Mouse (Mus musculus): ENCODE measurements around the gene Rita1.

Rita1 gene

GRCm38 (mm10) chr5:120612442-120612821 lies at the start of gene Rita1, which contains the start of gene Ddx54:
TSS of gene Rita1 (minus strand) at chr5:120612589.
TSS of gene Ddx54 (plus strand) at chr5:120612739.
- DNase-seq (ENCODE audit: low spot score in 2 of 2), result peak; percentile 98

DNA sequence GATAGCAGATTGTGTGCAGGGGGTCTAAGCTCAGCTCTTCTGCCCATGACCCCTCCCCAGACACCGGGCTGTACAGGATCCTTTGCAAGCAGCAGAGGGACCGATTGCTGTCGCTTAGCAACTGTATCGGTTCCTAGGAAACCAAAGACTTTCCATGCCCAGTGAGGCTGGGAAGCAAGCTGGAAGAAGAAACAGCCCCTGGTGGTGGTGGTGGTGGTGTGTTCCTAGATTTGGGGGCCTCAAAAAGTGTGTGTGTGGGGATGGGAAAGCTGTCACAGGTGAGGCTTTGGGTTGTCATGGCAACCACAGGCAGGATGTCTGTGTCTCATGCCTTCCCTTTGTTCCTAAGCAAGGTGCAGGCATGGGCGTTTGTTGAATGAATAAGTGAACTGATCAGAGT lies 48.4 kb upstream of the Rita1 start:
- no peak for DNase-seq (ENCODE audit: low spot score in 2 of 2)

GRCm38 (mm10) chr5:120656281-120656751 lies 43.9 kb upstream of the Rita1 start:
- no peak for DNase-seq (ENCODE audit: low spot score in 2 of 2)

DNA sequence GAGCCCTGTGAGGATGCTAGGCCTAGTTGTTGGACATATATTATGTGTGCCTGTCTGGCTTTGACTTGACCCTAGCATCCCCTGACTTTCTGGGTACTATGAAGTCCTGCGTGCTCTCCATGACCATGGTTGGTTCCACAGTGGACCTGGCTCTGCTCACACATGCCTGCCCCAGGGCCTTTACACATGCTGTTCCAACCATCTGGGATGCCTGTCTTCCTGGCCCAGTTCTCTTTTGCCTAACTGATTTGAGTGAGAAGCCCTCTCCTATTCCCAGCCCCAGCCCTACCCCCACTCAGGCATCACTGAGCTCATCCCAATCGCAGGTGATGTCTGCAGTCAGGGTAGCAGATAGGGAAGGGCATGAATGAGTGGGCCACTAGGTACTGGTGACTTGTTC lies 41.5 kb upstream of the Rita1 start:
- no peak for DNase-seq (ENCODE audit: low spot score in 2 of 2)

DNA sequence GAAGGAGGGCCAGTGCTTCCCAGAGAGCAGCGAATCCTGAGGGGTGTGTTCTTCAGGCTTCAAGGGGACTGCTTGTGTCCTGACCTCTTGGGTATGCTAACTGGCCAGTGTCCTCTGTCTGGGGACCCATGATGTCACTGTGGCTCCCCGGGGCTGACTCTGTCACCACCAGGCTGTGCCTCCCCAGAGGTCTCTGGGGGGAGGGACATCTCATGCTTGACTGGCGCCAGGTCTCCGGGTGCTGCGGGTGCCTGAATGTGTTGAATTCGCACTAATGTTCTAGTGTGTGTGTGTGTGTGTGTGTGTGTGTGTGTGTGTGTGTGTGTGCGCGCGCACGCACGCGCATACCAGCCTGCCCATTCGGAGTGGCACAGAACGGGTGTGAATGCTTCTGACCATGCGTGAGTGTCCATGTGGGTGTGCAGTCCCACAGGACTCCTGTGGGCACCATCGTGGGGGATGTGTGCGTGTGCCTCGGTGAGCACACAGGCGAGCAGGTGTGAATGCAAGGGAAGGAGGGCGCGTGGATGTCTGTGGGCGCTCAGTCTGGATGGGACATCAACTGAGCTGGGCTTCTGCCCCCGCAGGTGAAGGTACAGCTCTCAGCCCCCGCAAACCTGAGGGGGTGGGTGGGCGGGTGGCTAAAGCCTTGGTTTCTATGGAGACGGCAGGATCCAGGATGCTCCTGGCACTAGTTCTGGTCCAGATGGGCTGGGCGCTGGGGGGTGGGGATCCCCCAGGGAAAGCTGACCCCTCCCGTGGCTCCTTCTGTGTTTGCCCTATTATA lies 40.7 kb upstream of the Rita1 start:
- DNase-seq (ENCODE audit: low spot score in 2 of 2), result no peak

GRCm38 (mm10) chr5:120651230-120651629 lies 38.8 kb upstream of the Rita1 start:
- no peak for DNase-seq (ENCODE audit: low spot score in 2 of 2)

DNA sequence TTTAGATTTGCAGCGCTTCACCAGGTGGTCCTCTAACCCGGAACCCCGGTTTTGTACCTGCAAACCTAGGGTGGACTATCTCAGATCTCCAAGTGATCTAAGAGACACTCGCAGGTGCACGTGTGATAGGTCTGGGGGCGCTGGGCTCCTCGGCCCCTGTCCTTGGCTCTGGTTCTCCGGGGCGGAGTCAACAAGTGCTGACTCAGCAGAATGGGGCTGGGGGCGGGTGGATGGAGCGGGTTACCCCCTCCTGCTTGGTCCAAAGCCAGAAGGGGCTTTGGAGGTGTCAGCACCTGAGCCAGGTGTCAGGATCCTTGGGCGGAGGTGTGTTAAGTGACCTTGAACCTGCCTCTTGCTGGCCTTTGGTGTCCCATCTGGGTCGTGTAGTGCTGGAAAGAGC lies 37.5 kb upstream of the Rita1 start:
- DNase-seq (ENCODE audit: low spot score in 2 of 2), result peak in 1 of 2 experiments; percentile 31

DNA sequence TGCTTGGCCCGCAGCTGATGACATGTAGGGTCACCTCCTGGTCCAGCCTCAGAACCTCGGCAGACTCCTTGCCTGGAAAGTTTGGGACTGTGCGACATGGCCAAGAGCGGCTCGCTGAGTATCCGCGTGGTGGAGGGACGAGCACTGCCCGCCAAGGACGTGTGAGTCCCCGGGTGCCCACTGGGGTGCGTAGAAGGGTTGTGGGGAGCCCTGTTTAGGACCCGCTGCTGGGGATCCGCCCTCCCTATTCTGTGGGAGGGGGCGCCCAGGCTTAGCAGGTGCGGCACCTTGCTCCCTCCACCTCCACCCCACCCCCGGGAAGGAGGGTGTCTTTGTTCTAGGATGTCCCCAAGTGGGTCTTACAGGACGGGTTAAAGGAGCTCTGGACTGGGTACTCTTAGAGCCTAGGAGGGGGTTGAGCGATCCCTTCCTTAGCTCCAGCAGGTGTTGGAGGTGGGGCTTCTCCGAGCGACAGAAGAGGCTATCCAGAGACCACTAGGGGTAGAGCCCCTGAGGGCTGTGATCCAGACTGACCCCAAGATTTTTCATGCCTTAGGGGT lies 37.1 kb upstream of the Rita1 start:
- peak; percentile 57 to 62 for DNase-seq (ENCODE audit: low spot score in 2 of 2)

DNA sequence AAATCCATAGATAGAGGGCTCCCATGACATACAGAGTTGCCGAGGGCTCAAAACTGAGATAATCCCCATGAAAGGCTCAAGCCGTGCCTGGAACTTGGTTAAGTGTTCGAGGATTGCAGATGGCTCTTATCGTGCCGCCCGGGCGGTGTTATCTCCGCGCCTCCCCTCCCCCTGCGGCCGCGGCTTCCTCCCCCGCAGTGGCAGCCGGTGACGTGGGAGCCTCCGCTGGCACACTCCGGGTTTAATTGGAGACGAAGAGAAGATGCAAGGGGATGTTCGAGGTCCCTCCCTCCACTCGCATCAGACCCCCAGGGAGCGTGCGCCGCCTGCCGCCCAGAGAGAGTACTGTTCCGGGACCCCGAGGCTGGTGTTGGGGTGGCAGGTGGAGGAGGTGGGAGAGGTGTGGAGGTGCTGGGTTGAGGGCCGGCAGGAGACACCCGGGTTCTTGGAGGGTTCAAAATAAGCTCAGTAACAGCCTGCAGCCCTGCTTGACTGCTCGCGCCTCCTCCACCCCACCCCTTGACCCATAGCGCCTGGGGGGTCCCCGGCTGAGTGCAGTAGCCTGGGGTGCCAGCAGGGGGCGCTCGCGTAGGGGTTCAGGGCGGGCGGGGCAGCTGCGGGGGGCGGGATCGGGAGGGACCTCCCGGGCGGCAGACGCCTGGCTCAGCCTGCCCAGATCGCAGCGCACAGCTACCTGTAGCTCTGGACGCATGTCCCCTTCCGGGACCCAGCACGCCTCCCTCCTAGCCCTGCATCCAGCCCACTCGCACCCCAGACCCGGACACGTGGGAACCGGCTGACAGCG lies 36.4 kb upstream of the Rita1 start, which contains the start of gene Rasal1:
Gene Rasal1, plus strand, starts transcription at position 244 of the 805 bp plus-strand sequence.
- peak; percentile 93 for DNase-seq (ENCODE audit: low spot score in 2 of 2)

DNA sequence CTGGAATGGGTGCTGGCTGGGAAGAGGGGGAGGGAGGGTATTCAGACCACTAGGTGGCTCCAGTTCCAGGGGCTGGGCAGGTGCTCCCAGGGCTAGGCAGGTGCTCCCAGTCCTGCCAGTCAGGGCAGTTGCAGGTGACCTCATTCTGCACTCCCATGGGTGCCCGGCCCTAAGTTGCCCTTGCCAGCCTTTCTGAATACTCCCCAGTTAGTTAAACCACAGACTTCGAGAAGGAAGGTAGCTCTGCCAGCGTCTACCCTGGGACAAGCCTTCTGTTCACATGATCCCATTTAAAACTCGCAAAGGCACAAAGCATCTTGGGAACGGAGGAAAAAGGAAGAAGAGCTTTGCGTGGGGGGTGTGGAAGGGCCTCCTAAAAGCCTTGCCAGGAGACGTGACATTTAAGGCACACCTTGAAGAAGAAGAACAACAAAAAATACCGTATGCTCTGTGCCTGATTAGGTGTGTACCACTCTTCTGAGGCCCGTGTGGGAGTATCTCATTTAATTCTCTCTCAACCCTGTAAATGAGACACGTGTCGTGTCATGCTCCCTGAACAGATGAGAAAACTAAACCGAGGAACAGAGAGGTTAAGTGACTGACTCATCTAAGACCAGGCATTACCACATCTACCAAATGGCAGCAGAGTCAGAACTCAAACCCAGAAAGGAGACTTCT lies 35.6 kb upstream of the Rita1 start:
- DNase-seq (ENCODE audit: low spot score in 2 of 2), result peak; percentile 40 to 42

DNA sequence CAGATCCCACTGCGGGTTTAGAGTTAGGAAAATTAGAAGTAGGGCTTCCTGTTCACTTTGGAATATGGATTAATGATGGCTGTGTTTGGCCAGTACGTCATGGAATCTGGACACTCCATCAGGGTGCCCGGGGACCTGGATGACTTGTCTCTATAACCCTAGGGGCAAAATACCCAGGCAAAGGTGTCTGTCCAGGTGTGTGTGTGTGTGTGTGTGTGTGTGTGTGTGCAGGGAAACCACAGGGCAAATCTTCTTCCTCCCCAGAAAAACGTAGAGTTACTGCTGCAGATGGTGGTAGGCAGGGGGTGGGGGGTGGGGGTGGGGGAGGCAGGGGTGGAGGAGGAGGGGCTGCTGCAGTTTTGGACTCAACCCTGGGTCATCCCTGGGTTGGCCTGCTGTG lies 35.0 kb upstream of the Rita1 start:
- DNase-seq (ENCODE audit: low spot score in 2 of 2), result no peak

GRCm38 (mm10) chr5:120645851-120646250 lies 33.5 kb upstream of the Rita1 start:
- no peak for DNase-seq (ENCODE audit: low spot score in 2 of 2)

DNA sequence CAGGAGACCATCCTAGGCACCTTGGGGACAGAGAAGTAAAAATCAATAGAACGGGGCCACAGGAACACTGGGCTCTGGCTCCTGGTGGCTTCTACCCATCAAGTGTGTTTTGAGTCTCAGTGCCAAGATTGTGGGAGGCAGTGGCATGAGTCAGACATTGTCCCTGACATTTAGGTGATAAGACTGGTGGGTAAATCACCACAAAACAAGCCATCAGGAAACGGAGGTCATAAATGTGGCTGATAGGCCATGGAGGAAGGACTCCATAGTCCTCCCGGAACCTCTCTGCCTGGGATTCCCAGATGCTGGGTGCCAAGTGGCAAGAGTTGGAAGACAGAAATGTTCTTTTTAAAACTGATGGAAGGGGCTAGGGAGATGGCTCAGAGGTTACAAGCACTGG lies 31.8 kb upstream of the Rita1 start:
- DNase-seq (ENCODE audit: low spot score in 2 of 2), result no peak

DNA sequence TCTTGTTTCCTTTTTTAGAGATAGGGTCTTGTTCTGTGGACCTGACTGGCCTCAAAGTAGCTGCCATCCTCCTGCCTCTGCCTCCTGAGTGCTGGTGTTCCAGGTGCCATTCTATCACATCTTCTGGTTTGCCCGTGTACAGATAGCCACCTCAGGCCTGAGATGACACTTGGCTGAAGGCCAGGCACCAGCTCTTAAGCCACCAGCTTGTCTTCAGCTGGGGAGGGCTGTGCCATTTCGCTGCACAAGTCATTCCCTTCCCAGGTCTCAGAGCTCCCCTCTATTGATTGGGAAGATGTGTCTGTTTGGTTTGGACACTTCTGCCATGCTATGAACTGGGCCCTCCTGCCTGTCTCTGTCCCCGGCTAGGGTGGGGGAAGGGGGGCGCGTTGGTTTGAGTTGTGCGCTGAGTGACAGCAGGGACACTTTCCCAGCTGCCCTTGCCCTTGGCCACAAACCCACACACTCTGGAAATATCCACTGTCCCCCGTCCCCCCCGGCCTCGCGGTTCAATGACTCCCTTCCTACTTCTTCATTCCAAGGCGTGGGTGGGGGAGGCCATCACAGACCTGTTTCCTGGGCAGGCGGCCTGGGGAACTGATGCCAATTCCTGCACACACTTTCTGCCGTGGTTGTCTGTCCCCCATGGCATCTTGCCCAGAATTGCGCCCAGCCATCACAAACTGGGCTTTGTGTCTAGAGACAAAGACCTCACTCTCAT lies 31.1 kb upstream of the Rita1 start:
- no peak for DNase-seq (ENCODE audit: low spot score in 2 of 2)

- DNase-seq (ENCODE audit: low spot score in 2 of 2), result no peak
Measured at GRCm38 (mm10) chr5:120640094-120640493, 27.7 kb upstream of the Rita1 start.

DNA sequence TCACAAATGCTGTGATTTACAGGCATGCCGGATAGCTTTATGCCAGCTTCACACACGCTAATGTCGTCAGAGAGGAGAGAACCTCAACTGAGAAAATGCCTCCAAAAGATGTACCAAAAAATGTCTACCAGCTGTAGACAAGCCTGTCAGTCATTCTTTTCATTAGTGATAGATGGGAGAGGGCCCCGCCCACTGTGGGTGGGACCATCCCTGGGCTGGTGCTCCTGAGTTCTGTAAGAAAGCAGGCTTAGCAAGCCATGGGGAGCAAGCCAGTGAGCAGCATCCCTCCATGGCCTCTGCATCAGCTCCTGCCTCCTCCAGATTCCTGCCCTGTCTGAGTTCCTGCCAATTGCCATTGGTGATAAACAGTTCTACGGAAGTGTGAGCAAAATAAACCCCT lies 23.2 kb upstream of the Rita1 start:
- DNase-seq (ENCODE audit: low spot score in 2 of 2), result no peak

GRCm38 (mm10) chr5:120634860-120635259 lies 22.5 kb upstream of the Rita1 start:
- DNase-seq (ENCODE audit: low spot score in 2 of 2), result no peak

- no peak for DNase-seq (ENCODE audit: low spot score in 2 of 2)
Measured at GRCm38 (mm10) chr5:120634131-120634530, 21.7 kb upstream of the Rita1 start, which contains the start of gene Cfap73. TSS of gene Cfap73 (minus strand) at chr5:120634235.

DNA sequence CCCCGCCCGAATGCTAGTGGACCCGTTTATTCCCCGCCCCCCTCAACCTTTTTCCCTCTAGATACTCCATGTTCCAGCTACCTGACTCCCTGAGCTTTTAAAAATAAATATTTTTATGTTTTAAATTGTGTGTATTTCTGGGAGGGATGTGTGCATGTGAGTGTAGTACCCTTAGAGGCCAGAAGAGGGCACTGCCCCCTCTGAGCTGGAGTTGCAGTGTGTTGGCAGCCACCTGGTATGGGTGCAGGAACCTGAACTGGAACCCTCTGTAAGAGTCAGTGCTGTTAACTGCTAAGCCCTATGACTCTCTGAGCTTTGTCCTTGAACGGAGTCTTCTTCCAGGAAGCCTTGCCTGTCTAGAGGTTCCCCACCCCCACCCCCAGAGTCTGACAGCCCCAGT lies 19.5 kb upstream of the Rita1 start:
- DNase-seq (ENCODE audit: low spot score in 2 of 2), result no peak

- peak in 1 of 2 experiments; percentile 49 for DNase-seq (ENCODE audit: low spot score in 2 of 2)
Measured at GRCm38 (mm10) chr5:120631128-120631527, 18.7 kb upstream of the Rita1 start.

GRCm38 (mm10) chr5:120628624-120629023 lies 16.2 kb upstream of the Rita1 start:
- DNase-seq (ENCODE audit: low spot score in 2 of 2), result no peak
